In genomic region chr19:26938911-26939310, GRCm38 (mm10) we compare ENCODE assay signal across 22 mouse cellular contexts. TPM values are rescaled to one million over a fixed set of nuclear protein-coding genes. Genes with fewer than 3 reads are reported as not detected.
DNase-seq lines count a peak whose midpoint lies in the region; ATAC-seq and TF ChIP-seq lines count a peak whose summit lies in the region.
"Had no signal": no experiment of that assay in that cellular context is flagged by ENCODE, and none has a peak within 500 bp of the region (broad histone marks: within the 10 kb centered on the region; RNA-seq: fewer than 3 reads in every experiment).

No protein-coding gene starts in this region.

- TF ChIP-seq CTCF in lung, postnatal 0 days (IDR thresholded peaks at IDR 0.05) = no peak

- no peaks in the 10 kb centered on the region for H3K27me3 ChIP-seq in lung, postnatal 0 days (replicated peaks; ENCODE audit: insufficient read depth, low read length)
- H3K27me3 ChIP-seq: hindbrain, embryonic 15.5 days; limb, embryonic 12.5 days; stomach, embryonic 15.5 days had no signal

- 67% methylated on average over 8 of the region's 8 CpGs for WGBS in lung, postnatal 0 days

- no peaks in the 10 kb centered on the region for H3K9me3 ChIP-seq in lung, postnatal 0 days (ENCODE audit: low read length)
- H3K9me3 ChIP-seq: heart, embryonic 10.5 days; hindbrain, embryonic 15.5 days; limb, embryonic 12.5 days; stomach, embryonic 15.5 days had no signal

- H3K4me2 ChIP-seq in lung, postnatal 0 days (replicated peaks; ENCODE audit: low read depth, low read length) = no peak overlapping the region
- H3K4me2 ChIP-seq: hindbrain, embryonic 15.5 days; limb, embryonic 12.5 days; stomach, embryonic 15.5 days had no signal

- no peaks in the 10 kb centered on the region for H3K4me1 ChIP-seq in lung, postnatal 0 days (ENCODE audit: insufficient read depth, low read depth, low read length)
- H3K4me1 ChIP-seq: limb, embryonic 12.5 days; stomach, embryonic 15.5 days had no signal

- DNase-seq in gastrocnemius, postnatal 10 days = peak; percentile 24
- DNase-seq in gastrocnemius, postnatal 36 days = no peak
- DNase-seq in lung, postnatal 0 days (ENCODE audit: low spot score) = no peak
- no peak for DNase-seq in lung, postnatal 10 days
- DNase-seq in NIH3T3 (ENCODE audit: low read depth) = peak; percentile 56
- DNase-seq in testis, postnatal 10 days (ENCODE audit: low spot score) = peak; percentile 45
- DNase-seq: cerebellum, adult 2 months; heart, postnatal 14 days; kidney, adult 2 months; thymus, postnatal 36 days had no signal

- intact Hi-C loops in gastrocnemius, postnatal 36 days (cut with DNase I) = no loop called here

- H3K36me3 ChIP-seq in lung, postnatal 0 days (ENCODE audit: insufficient read depth, low read length) = no peaks in the 10 kb centered on the region
- H3K36me3 ChIP-seq: heart, embryonic 10.5 days; hindbrain, embryonic 15.5 days; limb, embryonic 12.5 days; stomach, embryonic 15.5 days had no signal

- ATAC-seq in lung, postnatal 0 days = 0 out of 2 replicates have a peak, but pooled peaks have one; percentile 25
- no peak for ATAC-seq in erythroid progenitor cell, adult 5-6 weeks (replicated peaks; ENCODE audit: low FRiP score, poor library complexity, severe bottlenecking)
- ATAC-seq: forebrain, embryonic 14.5 days; midbrain, embryonic 16.5 days had no signal

- H3K27ac ChIP-seq in lung, postnatal 0 days (ENCODE audit: low read length) = no peak overlapping the region
- H3K27ac ChIP-seq: heart, embryonic 10.5 days; hindbrain, embryonic 15.5 days; limb, embryonic 12.5 days; stomach, embryonic 15.5 days had no signal

- H3K4me3 ChIP-seq in lung, postnatal 0 days (ENCODE audit: low read depth, low read length) = no peak overlapping the region
- H3K4me3 ChIP-seq: heart, embryonic 10.5 days; hindbrain, embryonic 15.5 days; limb, embryonic 12.5 days; stomach, embryonic 15.5 days had no signal

- no peak overlapping the region for H3K9ac ChIP-seq in lung, postnatal 0 days (replicated peaks; ENCODE audit: low read depth)
- H3K9ac ChIP-seq: hindbrain, embryonic 15.5 days; limb, embryonic 12.5 days; stomach, embryonic 15.5 days had no signal

- TF ChIP-seq EP300 in lung, postnatal 0 days (IDR thresholded peaks at IDR 0.05) = no peak

RNA-seq across cellular contexts. Expression of gene Gm815, which starts 53.2 kb away (rescaled TPM):
- not detected for total RNA-seq in gastrocnemius, postnatal 10 days (2021)
- not detected for total RNA-seq in gastrocnemius, postnatal 36 days (2021)
- polyA plus RNA-seq in lung, postnatal 0 days (2015; fragmentation: Nextera tagmentation; extraction: Ambion mirVana) = 0.16 TPM in 1 of 2 replicates, not detected in the other
- total RNA-seq in erythroid progenitor cell, adult 5-6 weeks (2015; ENCODE audit: low replicate concordance) = not detected in 2 replicates
- not detected in 2 replicates for total RNA-seq in erythroid progenitor cell, adult 5-6 weeks (2017; ENCODE audit: low replicate concordance)
- total RNA-seq: heart, postnatal 14 days; layer of hippocampus, adult 18-20 months; megakaryocyte progenitor cell, adult 5-6 weeks; MEL had no signal
- polyA plus RNA-seq: cerebellum, adult 2 months; cortical plate, adult 2 months; forebrain, embryonic 14.5 days; heart, embryonic 10.5 days; hindbrain, embryonic 15.5 days; kidney, adult 2 months; limb, embryonic 12.5 days; liver, embryonic 16.5 days; midbrain, embryonic 16.5 days; stomach, embryonic 15.5 days had no signal

Comparison
In these comparisons a context has a peak if more than half of its experiments do, and no peak if none do; other contexts are left out.
1. DNase-seq: peak in gastrocnemius, postnatal 10 days (single experiment), NIH3T3 (single experiment) and testis, postnatal 10 days (single experiment); none in gastrocnemius, postnatal 36 days (0 of 2), lung, postnatal 0 days (single experiment) and lung, postnatal 10 days (single experiment).